Mouse (Mus musculus) heart, postnatal 0 days (tissue): Measurements from ENCODE around the gene Ggnbp2. TPM values are rescaled to one million over a fixed set of nuclear protein-coding genes. Genes with fewer than 3 reads are reported as not detected.

ENCODE experiments used
- ATAC-seq: fragments of 200-750 bp; cut with Nextera tagmentation; 2 replicates; pipeline ENCODE4 v1.8.0; 2017; ENCODE audit warnings: low read depth, moderate number of reproducible peaks, moderate library complexity; ENCODE audit not compliant: insufficient read depth
- DNase-seq: peaks from one replicate; pipeline ENCODE4 v3.0.0-alpha.2; 2016; ENCODE audit warnings: low spot score
- H3K27ac ChIP-seq: fragments of 300-500 bp; sonication (generic); 2 replicates; pipeline ENCODE4 v1.5.1; 2014; ENCODE audit warnings: low read depth, mild to moderate bottlenecking
- H3K27me3 ChIP-seq: fragments of 300-500 bp; sonication (generic); 2 replicates; pipeline ENCODE4 v1.6.1; 2014; ENCODE audit warnings: low read length, mixed read lengths; ENCODE audit not compliant: control insufficient read depth, insufficient read depth
- H3K36me3 ChIP-seq: fragments of 300-500 bp; sonication (generic); replicated peaks from 2 replicates; pipeline ENCODE4 v1.6.1; 2014; ENCODE audit warnings: low read length, mixed read lengths; ENCODE audit not compliant: control insufficient read depth, insufficient read depth
- H3K4me1 ChIP-seq: fragments of 300-500 bp; sonication (generic); 2 replicates; pipeline ENCODE4 v1.6.1; 2014; ENCODE audit warnings: antibody characterized with exemption; ENCODE audit not compliant: control insufficient read depth, insufficient read depth
- H3K4me2 ChIP-seq: fragments of 300-500 bp; sonication (generic); 2 replicates; pipeline ENCODE4 v1.6.1; 2014; ENCODE audit warnings: low read depth, mild to moderate bottlenecking, low read length, moderate library complexity
- H3K4me3 ChIP-seq: fragments of 300-500 bp; sonication (generic); 2 replicates; pipeline ENCODE4 v1.5.1; 2014; ENCODE audit warnings: low read depth, low read length
- H3K9ac ChIP-seq: fragments of 300-500 bp; sonication (generic); replicated peaks from 2 replicates; pipeline ENCODE4 v1.6.1; 2014; ENCODE audit warnings: low read depth, low read length, mixed read lengths
- H3K9me3 ChIP-seq: fragments of 300-500 bp; sonication (generic); replicated peaks from 2 replicates; pipeline ENCODE4 v1.6.1; 2016; ENCODE audit warnings: low read length; ENCODE audit not compliant: control insufficient read depth
- CTCF ChIP-seq: IDR thresholded peaks from 2 replicates; pipeline ENCODE4 v1.5.1; 2016; ENCODE audit warnings: antibody characterized with exemption, control low read depth, low read depth
- EP300 ChIP-seq: IDR thresholded peaks from 2 replicates; pipeline ENCODE4 v1.6.1; 2016; ENCODE audit warnings: antibody characterized with exemption, low read depth
- WGBS: fragments of 180-500 bp; shearing (Covaris S2); extraction: QIAGEN DNeasy Blood & Tissue Kit; methylation state at CpG from one replicate; pipeline ENCODE4 v1.1.7; 2014; 5-methylcytosine and 5-hydroxymethylcytosine counted together
- polyA plus RNA-seq: library from polyadenylated mRNA; unstranded; fragments of >200 nt; fragmentation: Nextera tagmentation; extraction: Ambion mirVana; gene quantifications from 2 replicates; pipeline ENCODE4 v1.2.1, GENCODE M21; 2015
- total RNA-seq: library from RNA; depleted of rRNA; stranded (reverse); fragments of >200 nt; gene quantifications from 2 replicates; pipeline ENCODE4 v1.2.3, GENCODE M21; 2014; ENCODE audit warnings: low replicate concordance

Ggnbp2 gene
- total and polyA plus RNA-seq, 2 experiments from 2014 or later = 35.0 to 39.4 TPM

DNA sequence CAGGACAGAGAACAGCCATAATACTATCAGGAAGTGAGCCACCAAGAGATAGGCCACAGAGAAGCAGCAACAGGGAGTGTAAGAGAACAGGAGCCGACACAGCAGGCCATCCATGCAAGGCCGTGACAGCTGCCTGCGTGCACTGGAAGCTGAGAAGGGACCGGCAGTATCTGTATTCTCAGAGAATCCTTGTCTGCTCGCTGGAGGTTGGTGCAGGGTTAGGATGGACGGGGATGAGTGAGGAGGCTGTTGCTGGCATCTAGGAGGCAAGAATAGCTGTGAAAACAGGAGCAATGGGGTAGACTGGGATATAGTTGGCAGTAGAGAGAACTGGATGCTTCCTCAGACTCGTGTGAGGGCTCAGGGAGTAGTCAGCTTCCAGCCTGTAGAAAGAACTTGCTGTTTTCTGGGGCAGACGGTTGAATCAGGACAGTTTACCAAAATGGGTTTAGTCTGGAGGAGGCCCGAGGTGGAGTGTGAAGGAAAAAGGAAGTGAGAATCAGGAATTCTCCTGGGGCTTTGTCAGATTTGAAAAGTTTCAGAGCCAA lies 34.1 kb upstream of the Ggnbp2 start:
- Histone ChIP-seq H3K9ac (no peak overlapping the region), H3K27me3 (no peaks in the 10 kb centered on the region), H3K4me1 (no peaks in the 10 kb centered on the region), H3K9me3 (no peaks in the 10 kb centered on the region), H3K36me3 (peaks cover 98% of the 10 kb centered on the region), H3K27ac (no peak overlapping the region), H3K4me3 (no peak overlapping the region), H3K4me2 (no peak overlapping the region)
- no peak for DNase-seq
- ATAC-seq = no peak
- no peak for TF ChIP-seq CTCF
- TF ChIP-seq EP300 = no peak
- WGBS = 74% methylated on average over 9 of the region's 9 CpGs

DNA sequence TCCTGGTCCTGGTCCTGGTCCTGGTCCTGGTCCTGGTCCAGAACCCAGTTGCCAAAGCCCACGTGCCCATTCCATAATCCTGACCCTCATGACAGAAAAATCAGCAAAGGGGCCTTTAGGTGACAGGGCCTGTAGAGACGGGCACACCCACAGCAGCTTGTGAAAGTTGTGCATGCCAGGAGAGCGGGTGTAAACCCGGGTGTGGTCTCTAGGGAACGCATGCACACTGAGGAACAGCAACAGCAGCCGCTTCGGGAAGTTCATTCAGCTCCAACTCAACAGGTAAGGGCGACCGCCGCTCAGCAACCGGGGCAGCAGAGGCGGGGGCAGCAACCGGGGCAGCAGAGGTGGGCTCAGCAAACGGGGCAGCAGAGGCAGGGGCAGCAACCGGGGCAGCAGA lies 22.5 kb upstream of the Ggnbp2 start:
- ATAC-seq = no peak
- peaks cover 78% of the 10 kb centered on the region for H3K36me3 ChIP-seq
- H3K27me3 ChIP-seq = no peaks in the 10 kb centered on the region

GRCm38 (mm10) chr11:84891705-84892104 lies 21.1 kb upstream of the Ggnbp2 start:
- Histone ChIP-seq H3K9ac (no peak overlapping the region), H3K4me3 (no peak overlapping the region), H3K9me3 (no peaks in the 10 kb centered on the region), H3K27ac (no peak overlapping the region), H3K27me3 (no peaks in the 10 kb centered on the region), H3K4me2 (no peak overlapping the region), H3K36me3 (peaks cover 77% of the 10 kb centered on the region), H3K4me1 (no peaks in the 10 kb centered on the region)
- DNase-seq (no peak), ATAC-seq (no peak)
- TF ChIP-seq EP300 (no peak), CTCF (no peak)
- WGBS = 89% methylated on average over 7 of the region's 7 CpGs

More for the DNA sequence above, 22.5 kb upstream of the Ggnbp2 start:
- no peak for DNase-seq
- WGBS = 91% methylated on average over 15 of the region's 15 CpGs
- H3K4me3 ChIP-seq = no peak overlapping the region
- TF ChIP-seq EP300 = no peak
- TF ChIP-seq CTCF = no peak
- H3K4me1 ChIP-seq = no peaks in the 10 kb centered on the region
- no peak overlapping the region for H3K4me2 ChIP-seq
- H3K27ac ChIP-seq = no peak overlapping the region
- H3K9ac ChIP-seq = no peak overlapping the region
- H3K9me3 ChIP-seq = no peaks in the 10 kb centered on the region

GRCm38 (mm10) chr11:84889492-84889891 lies 18.9 kb upstream of the Ggnbp2 start:
- DNase-seq (no peak), ATAC-seq (no peak)
- Histone ChIP-seq H3K27ac (no peak overlapping the region), H3K4me3 (no peak overlapping the region), H3K27me3 (no peaks in the 10 kb centered on the region), H3K9me3 (no peaks in the 10 kb centered on the region), H3K36me3 (peaks cover 77% of the 10 kb centered on the region), H3K4me1 (no peaks in the 10 kb centered on the region), H3K9ac (no peak overlapping the region), H3K4me2 (no peak overlapping the region)
- TF ChIP-seq CTCF = no peak
- no peak for TF ChIP-seq EP300
- 92% methylated on average over 2 of the region's 2 CpGs for WGBS

DNA sequence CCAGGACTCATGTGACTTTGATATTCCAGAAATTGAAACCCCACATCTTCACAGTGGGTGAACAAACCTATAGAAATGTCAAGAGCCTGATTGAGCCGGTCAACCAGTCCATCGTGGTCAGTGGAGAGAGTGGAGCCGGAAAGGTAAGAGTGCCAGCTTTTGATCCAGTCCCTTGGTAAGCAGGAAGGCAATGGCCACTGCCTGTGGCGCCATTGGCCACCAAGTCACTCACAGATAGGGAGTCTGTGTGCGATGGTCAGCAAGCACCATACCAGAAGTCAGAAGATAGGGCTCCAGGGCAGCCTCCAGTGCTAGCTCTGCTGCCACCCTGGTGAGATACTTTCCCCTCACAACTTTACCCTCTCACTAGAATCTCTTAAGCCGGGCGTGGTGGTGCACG lies 17.4 kb upstream of the Ggnbp2 start:
- H3K9me3 ChIP-seq = no peaks in the 10 kb centered on the region
- ATAC-seq = no peak
- WGBS = 95% methylated on average over 8 of the region's 8 CpGs
- no peak for TF ChIP-seq EP300
- TF ChIP-seq CTCF = no peak
- no peak overlapping the region for H3K9ac ChIP-seq
- no peaks in the 10 kb centered on the region for H3K4me1 ChIP-seq
- H3K36me3 ChIP-seq = peaks cover 82% of the 10 kb centered on the region
- no peak overlapping the region for H3K4me2 ChIP-seq
- H3K27me3 ChIP-seq = no peaks in the 10 kb centered on the region
- H3K4me3 ChIP-seq = no peak overlapping the region
- DNase-seq = no peak
- no peak overlapping the region for H3K27ac ChIP-seq

DNA sequence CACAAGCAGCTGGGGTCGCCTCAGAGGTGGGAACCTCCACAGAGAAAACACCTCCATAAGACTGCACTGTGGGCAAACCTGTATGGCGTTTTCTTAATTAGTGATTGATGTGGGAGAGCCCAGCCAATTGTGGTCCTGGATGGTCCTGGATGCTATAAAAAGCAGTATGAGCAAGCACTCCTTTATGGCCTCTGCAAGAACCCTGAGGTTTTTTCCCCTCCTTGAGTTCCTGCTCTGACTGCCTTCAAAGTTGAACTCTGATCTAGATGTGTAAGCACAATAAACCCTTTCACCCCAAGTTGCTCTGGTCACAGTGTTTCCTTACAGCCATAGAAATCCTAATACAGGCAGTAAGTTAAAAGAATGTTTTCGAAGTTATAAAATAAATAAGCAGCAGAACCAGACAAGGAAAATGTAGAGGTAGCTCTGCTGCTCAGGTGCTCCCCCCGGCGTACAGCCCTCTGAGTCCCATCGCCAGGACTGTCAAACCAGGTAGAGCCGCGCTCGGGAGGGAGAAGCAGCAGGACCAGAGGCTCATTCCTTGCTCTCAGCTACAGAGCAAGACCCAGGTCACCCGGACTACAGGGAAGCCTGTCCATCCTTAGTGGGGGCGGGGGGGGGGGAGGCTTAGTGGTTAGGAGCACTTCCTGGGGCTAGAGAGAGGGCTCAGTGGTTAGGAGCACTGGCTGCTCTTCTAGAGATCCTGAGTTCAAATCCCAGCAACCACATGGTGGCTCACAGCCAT lies 16.3 kb upstream of the Ggnbp2 start:
- no peaks in the 10 kb centered on the region for H3K27me3 ChIP-seq
- no peak for ATAC-seq
- WGBS = 90% methylated on average over 11 of the region's 11 CpGs
- H3K9ac ChIP-seq = no peak overlapping the region
- no peak for DNase-seq
- no peak overlapping the region for H3K27ac ChIP-seq
- H3K9me3 ChIP-seq = no peaks in the 10 kb centered on the region
- H3K4me1 ChIP-seq = no peaks in the 10 kb centered on the region
- TF ChIP-seq EP300 (no peak), CTCF (no peak)
- no peak overlapping the region for H3K4me2 ChIP-seq
- peaks cover 73% of the 10 kb centered on the region for H3K36me3 ChIP-seq
- no peak overlapping the region for H3K4me3 ChIP-seq
